Mouse (Mus musculus) fibroblast of lung, adult 2 months (primary cell): ENCODE measurements around the gene Cdc14a.
"Not testable (repeated sequence)": the region's sequence is repeated elsewhere in the genome, so short reads cannot be mapped to it uniquely, and the experiment has no call there.

Experiments
- DNase-seq: peaks from one replicate; pipeline ENCODE4 v3.0.0-alpha.2; 2011; ENCODE audit warnings: low read depth

Gene Cdc14a

DNA sequence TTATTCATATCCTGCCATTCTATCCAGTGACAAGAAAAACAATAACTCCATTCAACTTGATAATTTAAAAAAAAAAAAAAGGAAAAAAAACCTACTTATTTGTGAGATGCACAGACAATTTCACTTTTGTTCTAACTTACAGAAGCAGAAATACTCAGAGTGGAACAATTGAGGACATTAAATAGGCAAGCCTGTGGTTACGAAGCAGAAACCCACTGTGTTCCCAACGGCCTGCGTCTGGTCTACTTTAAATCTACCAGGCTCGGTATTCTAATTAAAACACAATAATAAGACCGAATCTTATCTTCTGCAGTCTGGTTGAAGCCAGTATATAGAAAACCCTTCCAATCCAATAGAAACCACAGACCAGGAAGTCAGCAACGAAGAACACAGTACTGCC, 50.6 kb downstream of the Cdc14a start:
- no peak for DNase-seq

DNA sequence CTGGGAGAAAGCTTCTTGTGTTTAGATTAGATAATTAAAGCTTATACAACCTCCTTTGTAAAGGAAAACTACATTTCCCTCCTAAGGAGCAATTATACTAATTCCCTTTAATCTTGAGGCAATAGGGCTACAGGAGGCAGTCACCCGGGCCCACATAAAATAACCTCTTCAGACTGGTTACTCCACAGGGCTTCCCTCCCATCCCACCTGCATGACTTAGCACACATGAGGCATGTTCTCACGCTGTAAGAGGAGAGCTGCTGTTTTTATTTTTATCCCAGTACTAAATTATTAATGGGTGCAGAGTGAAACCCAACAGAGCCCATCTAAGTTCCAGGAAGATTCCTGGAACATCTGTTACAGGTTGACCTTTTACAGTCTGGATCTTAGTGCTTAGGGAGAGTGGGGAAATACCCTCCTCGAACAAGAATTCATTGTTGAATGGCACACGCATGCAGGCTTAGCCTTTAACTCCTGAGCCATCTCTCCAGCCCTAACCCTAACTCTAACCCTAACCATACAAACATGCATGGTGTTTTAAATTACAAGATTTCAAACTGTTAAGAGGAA, 54.9 kb downstream of the Cdc14a start:
- no peak for DNase-seq

DNA sequence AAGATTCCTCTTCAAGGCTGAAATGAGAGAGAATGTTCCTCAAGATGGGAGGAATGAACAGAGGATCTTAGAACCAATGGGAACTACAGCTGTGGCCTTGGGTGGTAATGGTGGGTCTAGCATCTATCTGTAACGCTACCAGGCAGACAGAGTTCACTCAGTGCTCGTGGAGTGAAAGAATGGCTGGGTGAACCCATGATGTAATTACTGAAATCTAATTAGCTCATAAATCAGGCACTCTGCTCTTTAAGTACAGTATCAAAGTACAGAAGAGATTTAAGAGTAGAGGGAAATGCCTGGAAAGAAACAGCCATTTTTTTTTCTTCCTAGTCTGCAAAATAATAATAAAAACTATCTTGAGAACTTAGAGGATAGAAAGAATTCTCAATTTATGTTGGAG, 57.7 kb downstream of the Cdc14a start:
- DNase-seq: no peak

DNA sequence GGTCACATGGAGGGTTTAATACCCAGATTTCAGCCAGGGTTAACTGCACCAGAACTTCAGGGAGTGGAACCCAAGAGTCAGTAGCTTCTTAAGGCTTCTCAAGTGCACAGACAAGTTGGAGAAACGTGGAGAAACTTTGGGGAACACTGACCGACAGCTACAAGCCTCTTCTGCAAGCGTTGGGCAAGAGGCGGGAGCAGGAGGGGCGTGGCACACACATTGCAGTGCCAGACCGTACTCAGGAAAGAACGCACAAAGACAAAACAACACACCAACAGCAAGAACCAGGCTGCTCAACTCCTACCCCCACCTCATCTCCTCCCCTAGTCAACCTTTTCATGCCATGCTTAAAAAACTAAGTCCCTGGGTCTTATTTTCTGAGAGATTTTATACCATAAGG, 61.9 kb downstream of the Cdc14a start:
- no peak for DNase-seq

DNA sequence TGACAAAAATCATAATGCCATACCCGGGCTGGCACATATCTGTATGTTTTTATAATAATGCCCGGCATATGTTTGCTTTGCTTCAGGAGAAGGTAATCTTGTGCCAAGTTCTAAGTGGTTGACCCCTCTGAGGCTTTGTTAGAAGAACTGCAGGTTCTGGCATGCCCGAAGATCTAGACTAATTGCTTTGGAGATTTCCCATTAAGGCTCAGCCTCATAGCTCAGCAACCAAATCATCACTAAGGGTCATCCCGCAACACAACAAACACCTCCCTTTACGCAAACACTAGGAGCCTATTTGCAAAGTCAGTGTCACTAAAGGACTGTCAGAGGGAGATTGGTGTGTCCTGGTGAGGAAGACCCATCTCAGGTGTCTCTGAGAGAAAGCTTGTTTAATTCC, 62.7 kb downstream of the Cdc14a start:
- DNase-seq: no peak

DNA sequence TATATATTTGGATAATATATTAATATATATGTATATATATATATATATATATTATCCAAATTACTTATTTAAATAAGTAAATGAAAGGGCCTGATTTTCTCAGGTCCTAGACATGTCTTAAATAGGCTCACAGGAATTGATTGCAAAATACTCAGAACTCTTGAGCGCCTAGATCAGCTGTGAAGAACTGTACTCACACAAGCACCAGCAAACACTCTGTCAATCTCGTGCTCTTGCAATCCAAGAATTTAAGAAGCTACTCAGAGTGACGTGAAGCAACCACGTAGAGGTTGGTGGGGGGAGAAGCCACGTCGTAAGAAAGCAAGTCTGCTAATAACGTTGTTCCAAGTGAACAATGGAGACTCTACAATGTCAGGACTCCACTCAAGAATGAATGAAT, 66.0 kb downstream of the Cdc14a start:
- DNase-seq: no peak

DNA sequence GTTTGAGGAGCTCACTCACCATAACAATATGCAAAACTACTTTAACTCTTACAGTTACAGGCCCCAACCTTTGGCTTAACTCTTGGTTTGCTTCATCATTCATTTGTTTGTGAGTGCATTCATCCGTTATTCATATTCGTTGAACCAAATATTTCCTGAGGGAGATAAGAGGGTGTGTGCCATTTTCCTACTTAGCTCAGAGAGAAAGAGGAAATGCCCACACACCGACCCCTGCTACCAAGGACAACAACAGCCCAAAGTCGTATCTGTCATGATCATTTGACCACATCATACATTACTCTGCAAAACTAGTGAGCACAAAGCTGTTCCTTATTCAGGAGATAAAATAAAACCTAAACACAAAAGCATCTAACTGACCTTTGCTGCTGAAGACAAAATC, 66.7 kb downstream of the Cdc14a start:
- no peak for DNase-seq

DNA sequence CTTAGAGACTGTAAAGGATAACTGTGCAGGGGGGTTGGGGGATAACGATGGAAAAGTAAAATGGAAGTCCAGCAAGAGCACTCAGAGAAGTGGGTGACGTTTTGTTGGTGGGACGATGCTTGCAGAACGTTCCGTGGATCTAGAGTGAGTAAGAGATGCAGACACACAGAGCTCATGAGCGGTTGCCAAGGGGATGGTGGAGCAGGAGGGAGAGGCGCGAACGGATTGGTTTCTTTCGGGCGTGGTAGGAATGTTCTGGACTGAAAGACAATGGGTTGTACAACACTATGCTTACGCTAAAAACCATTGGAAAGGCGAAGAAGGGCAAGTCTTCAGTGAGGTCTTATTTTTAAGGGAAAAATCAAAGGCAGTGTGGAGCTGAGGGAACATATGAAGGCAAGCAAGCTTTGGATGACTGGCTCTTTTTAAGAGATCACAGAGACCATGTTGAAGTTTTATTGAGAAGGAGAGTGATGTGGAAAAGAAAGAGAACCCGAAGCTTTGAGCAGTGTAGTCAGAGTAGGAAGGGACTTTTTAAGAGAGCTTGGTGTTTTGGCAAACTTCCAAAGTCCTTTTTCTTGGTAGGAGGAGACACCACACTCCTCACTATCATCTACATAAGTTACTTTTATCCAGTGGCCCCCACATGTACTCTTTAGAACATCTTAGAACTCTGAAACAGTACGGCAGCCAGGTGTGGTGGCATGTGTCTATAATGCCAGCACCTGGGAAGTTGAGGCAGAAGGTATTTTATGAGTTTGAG, 68.6 kb downstream of the Cdc14a start:
- no peak for DNase-seq

DNA sequence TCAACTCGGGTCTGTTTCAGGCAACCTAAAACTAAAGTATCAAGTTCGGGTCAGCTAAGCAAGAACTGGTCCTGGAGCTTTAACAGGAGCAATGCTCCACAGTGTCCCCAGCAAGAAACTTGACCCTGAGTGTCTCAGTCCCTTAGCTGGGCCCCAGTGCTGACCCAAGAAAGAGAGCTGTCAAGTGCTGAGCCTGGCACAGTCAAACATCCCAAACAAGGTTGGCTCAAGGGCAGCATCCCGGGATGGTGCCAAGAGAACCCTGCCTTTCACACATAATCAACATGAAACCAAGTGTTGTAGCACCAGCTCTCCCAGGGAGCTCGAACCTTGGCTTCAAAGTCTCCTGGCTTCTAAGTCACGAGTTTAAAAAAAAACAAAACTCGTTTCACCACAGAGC, 71.3 kb downstream of the Cdc14a start:
- DNase-seq: no peak

DNA sequence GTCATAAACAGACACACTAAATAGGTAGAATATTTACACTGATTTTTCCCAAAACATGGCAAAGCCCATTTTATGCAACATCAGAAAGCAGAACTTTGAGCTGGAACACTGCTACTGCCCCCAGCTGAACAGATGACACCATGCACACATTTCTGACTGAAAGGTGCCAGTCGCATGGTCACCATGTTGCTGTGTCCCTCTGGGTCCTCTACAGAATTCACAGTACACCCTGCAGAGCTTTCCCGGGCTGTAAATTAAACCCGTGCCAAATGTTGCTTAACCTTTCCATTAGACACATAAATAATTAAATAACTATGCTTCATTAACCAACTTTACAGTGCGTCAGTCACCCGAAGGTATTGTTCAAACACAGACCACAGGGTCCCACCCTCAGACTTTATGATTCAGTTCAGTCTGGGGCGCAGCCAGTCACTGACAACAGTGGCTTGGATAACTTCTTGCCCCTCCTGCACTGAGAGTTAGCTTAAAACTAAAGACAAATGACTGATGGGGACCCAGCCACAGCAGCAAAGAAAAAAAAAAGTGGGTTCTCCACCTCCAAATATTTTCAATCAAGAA, 73.4 kb downstream of the Cdc14a start:
- DNase-seq: no peak

DNA sequence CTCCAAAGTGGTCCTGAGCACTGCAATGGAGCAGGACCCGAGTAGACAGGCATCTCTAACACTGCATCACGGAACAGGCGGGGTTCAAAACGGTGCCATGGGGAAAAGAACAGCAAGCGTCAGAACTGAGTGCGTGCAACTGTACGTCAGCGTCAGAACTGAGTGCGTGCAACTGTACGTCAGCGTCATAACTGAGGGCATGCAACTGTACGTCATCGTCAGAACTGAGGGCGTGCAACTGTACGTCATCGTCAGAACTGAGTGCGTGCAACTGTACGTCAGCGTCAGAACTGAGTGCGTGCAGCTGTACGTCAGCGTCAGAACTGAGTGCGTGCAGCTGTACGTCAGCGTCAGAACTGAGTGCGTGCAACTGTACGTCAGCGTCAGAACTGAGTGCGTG, 76.3 kb downstream of the Cdc14a start:
- not testable (repeated sequence) for DNase-seq

DNA sequence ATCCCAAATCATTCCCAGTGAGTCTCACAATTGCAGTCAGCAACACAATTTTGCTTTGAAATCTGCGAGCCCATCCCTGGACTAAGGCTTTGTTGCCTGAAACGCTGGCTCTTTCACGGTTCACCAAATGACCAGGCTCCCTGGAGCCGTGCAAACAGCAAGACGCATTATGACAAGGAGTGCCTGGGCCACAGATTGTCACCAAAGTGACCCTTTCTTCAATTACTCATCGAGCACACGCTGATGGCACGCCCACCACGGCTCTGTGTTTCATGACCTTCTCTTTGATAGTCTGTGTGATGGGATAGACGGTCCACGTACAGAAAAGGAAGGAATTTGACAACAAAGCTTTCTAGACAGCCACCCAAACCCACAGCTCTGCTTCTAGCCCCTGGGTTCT, 78.6 kb downstream of the Cdc14a start:
- DNase-seq: no peak

DNA sequence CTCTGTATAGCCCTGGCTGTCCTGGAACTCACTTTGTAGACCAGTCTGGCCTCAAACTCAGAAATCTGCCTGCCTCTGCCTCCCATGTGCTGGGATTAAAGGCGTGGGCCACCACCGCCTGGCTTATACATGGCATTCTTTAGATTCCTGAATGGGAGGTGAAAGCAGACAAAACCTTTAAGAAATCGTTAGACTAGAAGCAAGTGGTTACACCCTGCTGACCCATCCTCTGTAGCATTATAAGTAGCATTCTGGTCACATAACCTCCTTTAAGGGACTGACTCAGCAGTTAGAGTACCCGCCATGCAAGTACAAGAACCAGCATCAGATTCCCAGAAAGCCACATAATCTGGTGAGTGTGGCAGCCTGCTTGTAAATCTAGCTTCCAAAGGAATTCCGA, 81.6 kb downstream of the Cdc14a start:
- no peak for DNase-seq

DNA sequence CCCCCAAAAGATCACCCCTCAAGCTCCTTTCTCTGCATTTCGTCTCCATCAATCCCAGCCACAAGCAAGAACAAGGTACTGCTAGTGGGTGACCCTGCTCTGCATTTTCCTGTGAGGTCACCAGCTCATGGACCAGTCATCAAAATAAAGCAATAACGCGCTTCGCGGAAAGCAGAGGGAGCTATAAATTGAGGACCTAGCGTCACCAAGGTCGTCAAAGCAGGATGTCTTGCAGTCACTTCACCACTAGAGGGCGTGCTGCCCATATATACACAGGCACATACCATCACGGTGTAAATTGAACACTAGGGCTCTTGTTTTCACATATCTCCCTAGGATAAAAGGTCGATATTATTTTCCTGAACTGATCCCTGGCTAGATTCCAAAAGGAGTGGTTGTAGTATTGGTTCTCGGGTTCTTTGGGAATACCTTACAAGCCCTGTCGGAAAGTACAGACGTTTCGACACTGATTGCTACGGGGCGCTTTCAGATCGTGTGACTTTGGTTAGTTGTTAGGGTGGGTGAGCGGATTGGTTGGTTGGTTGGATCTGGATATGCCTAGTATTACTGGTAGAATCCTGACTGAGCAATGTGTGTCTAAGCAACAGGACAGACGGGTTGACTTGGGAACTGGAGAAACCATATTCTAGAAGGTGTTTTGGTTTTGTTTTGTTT, 82.7 kb downstream of the Cdc14a start:
- DNase-seq: no peak

DNA sequence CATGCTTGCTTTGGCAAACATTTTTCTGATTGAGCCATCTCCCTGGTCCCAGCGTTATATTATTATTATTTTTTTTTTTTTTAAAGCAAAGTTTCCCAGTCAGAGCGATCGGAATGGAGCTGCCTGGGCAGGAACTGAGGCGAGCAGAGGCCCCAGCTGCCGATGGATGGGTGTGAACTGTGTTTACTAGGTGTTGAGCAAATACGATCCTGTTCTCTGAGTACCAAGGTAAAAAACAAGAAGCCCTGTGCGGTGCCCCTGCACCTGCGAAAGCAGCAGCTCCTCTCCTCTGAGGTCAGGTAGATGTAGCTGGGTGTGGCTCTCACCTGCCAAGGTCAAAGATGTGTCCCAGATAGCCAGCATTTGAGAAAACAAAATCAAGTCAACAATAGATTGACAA, 83.6 kb downstream of the Cdc14a start:
- DNase-seq: no peak

DNA sequence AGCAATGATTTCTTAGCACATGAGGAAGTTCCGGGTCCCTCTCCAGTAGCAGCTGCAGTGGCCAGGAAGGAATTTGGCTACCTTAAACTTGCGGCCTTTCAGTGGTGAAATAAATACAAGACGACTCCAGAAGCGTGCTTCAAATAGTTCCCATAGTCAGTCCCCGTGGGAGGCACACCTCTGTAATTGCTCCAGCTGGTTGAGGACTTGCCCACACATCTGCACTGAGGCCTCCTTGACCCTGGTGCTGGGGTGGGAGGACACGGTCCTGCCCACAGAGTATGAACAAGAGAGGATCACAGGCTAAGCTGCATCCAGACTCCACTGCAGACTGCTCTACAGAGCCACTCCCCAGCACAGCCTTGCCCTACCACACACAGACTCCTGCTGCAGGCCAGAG, 85.2 kb downstream of the Cdc14a start:
- no peak for DNase-seq

DNA sequence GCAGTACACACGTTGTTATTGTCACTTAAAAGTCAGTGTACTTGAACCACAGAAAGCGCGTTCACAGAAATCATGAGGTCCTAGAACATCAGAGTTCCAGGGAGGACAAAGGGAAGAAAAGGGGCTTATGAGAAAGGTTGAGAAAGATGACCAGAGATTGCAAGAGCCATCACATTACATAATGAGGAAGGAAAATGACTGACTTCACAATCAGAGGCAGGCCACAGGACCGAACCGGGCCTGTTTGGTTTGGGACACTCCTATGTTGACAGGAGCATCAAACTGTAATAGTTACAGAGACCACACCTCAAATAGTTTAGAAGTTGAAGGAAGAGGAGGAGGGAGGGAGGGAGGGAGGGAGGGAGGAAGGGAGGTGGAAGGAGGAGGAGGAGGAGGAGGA, 86.0 kb downstream of the Cdc14a start:
- no peak for DNase-seq

DNA sequence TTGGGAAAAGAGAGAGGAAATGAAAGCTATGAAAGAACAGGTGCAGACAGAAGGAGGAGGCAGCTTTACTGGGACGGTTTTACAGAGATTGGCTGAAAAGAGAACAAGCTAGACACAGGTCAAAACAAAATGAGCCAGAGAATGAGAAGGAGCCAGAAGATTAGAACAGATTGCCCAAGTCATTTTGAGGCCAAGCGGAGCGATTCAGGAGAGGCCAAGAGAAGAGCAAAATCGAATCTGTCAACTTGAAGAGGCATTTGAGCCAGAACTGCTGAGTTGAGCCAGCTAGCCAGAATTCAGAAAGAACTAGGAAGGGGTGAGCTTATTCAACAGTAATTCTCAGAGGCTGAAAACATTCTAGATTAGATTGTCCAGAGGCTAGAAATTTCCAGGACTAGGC, 88.8 kb downstream of the Cdc14a start:
- no peak for DNase-seq

DNA sequence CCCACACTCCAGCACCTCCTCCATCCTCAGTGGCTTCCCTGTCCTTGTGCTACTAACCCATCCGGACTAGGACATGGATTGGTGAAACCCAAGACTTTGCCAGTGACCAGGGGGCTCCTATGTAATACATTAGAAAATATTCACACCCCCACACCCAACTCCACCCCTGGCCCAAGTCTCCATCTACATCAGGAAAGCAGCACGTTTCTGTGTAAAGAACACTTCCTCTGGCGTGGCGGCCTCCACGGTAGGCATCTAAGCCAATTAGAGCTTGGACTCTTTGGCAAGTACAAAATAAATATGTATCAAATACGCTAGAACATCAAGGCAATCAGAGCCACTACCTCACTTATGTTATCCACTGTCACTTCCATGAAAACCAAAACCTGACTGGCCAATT, 90.1 kb downstream of the Cdc14a start:
- DNase-seq: no peak

DNA sequence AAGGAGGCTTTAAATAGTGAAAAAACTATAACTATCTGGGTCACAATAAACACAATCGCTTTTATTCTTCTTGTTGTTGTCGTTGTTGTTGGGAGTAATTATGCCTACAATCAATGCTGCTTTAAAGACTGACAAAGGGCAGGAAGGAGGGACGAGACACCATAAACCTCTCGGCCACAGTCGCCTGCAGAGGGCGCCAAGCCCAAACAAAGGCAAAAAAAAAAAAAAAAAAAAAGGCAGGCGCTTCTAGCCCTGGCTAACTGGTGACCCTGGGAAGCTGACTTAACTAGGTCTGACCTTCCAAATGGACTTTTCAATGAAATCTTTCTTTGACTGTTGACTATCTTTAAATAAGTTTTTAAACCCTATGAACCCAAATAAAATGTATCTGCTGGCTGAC, 90.6 kb downstream of the Cdc14a start:
- DNase-seq: no peak

DNA sequence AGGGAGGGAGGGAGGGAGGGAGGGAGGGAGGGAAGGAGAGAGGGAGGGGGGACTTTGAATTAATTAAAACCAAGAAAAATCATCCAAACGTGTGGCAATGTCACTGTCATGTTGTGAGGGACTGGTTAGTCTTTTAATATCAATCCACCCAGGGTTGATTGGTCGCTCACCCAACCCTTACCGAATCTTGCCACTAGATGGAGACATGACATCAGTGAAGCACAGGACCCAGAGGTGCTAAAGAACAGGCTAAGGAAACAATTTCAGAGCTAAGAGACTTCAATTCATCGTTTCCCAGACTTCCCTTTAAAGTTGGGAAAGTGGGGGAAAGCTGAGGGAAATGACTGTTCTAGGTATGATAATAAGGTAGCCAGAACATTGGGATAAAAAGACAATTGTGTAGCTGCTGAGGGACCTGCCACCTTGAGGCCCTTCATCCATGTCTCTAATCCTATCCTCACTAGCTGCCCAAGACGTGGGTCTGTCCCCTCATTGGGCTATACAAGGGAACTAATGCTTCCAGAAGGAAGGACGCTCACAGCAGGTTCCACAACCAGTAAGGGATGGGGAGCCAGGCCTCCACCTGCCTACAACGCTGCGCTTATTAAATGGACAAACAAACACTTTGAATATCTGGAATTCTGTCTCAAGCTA, 91.9 kb downstream of the Cdc14a start:
- no peak for DNase-seq

DNA sequence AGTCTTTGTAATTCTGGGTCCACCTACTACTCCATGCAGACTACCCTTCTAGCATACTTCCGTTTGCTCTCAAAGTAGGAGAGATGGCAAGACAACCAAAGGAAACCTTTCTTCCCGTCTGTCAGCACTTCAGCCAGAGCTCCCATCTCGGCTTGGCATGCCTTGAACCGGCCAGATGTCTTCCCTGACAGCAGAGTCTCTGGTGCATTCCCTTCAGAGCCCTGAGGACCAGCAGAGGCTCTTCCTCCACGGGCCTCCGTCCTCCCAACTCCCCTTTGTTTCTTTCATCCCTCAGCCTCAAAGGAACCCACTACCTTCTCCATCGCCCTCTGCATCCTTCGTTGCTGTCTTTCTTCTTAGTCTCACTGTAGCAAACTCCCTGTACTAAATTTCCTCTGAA, 93.9 kb downstream of the Cdc14a start:
- DNase-seq: no peak
